Mouse (Mus musculus) lung, embryonic 15.5 days (tissue): Measurements from ENCODE around the gene Peli1. TPM values are rescaled to one million over a fixed set of nuclear protein-coding genes. Genes with fewer than 3 reads are reported as not detected.

Experiments
- ATAC-seq: fragments of 200-750 bp; cut with Nextera tagmentation; 2 replicates; pipeline ENCODE4 v1.8.0; 2017; ENCODE audit warnings: moderate number of reproducible peaks, borderline replicate concordance; ENCODE audit not compliant: low FRiP score, low TSS enrichment; ENCODE audit errors: extremely low read depth
- H3K27ac ChIP-seq: fragments of 300-500 bp; sonication (generic); 2 replicates; pipeline ENCODE4 v1.5.1; 2015; ENCODE audit warnings: moderate library complexity, mild to moderate bottlenecking, inconsistent platforms
- H3K27me3 ChIP-seq: fragments of 300-500 bp; sonication (generic); 2 replicates; pipeline ENCODE4 v1.6.1; 2015; ENCODE audit warnings: inconsistent platforms
- H3K36me3 ChIP-seq: fragments of 300-500 bp; sonication (generic); 2 replicates; pipeline ENCODE4 v1.6.1; 2015; ENCODE audit warnings: inconsistent platforms
- H3K4me1 ChIP-seq: fragments of 300-500 bp; sonication (generic); 2 replicates; pipeline ENCODE4 v1.6.1; 2015; ENCODE audit warnings: inconsistent platforms
- H3K4me2 ChIP-seq: fragments of 300-500 bp; sonication (generic); 2 replicates; pipeline ENCODE4 v1.6.1; 2015; ENCODE audit warnings: inconsistent platforms, mild to moderate bottlenecking, moderate library complexity
- H3K4me3 ChIP-seq: fragments of 300-500 bp; sonication (generic); 2 replicates; pipeline ENCODE4 v1.5.1; 2015; ENCODE audit warnings: mild to moderate bottlenecking, inconsistent platforms
- H3K9ac ChIP-seq: fragments of 300-500 bp; sonication (generic); 2 replicates; pipeline ENCODE4 v1.6.1; 2015; ENCODE audit warnings: inconsistent platforms
- H3K9me3 ChIP-seq: fragments of 300-500 bp; sonication (generic); 2 replicates; pipeline ENCODE4 v1.6.1; 2016; ENCODE audit warnings: inconsistent platforms
- WGBS: fragments of 180-500 bp; shearing (Covaris S2); methylation state at CpG from one replicate; pipeline ENCODE4 v1.1.7; 2015; 5-methylcytosine and 5-hydroxymethylcytosine counted together
- polyA plus RNA-seq: library from polyadenylated mRNA; unstranded; fragments of >200 nt; fragmentation: Nextera tagmentation; extraction: Ambion mirVana; gene quantifications from 2 replicates; pipeline ENCODE4 v1.2.1, GENCODE M21; 2015

The Peli1 gene
- polyA plus RNA-seq, 1 experiment from 2014 or later, result 55.3 TPM

GRCm38 (mm10) chr11:21062071-21062470, 29.0 kb upstream of the Peli1 start:
- Histone ChIP-seq H3K9me3 (no peaks in the 10 kb centered on the region), H3K9ac (no peak overlapping the region), H3K36me3 (no peaks in the 10 kb centered on the region), H3K4me1 (peaks cover 13% of the 10 kb centered on the region), H3K4me2 (no peak overlapping the region), H3K4me3 (no peak overlapping the region), H3K27ac (no peak overlapping the region), H3K27me3 (no peaks in the 10 kb centered on the region)
- 90% methylated on average over 2 of the region's 2 CpGs for WGBS
- ATAC-seq, result no peak

- no peaks in the 10 kb centered on the region for H3K36me3 ChIP-seq
- no peak for ATAC-seq
- peaks cover 5% of the 10 kb centered on the region; the same call in 1 of the 2 replicates for H3K4me1 ChIP-seq
- no peak overlapping the region for H3K4me2 ChIP-seq
- no peak overlapping the region for H3K9ac ChIP-seq
- no peak overlapping the region for H3K27ac ChIP-seq
- no peak overlapping the region for H3K4me3 ChIP-seq
- H3K27me3 ChIP-seq, result no peaks in the 10 kb centered on the region
- 81% methylated on average over 3 of the region's 3 CpGs for WGBS
- H3K9me3 ChIP-seq, result no peaks in the 10 kb centered on the region
Measured at GRCm38 (mm10) chr11:21063271-21063670, 27.8 kb upstream of the Peli1 start.

- Histone ChIP-seq H3K36me3 (no peaks in the 10 kb centered on the region), H3K4me3 (no peak overlapping the region), H3K9ac (no peak overlapping the region), H3K4me2 (peak overlapping the region; percentile 6), H3K4me1 (peaks cover 30% of the 10 kb centered on the region), H3K27me3 (no peaks in the 10 kb centered on the region), H3K9me3 (no peaks in the 10 kb centered on the region), H3K27ac (peak overlapping the region; percentile 82)
- WGBS, result 8% methylated on average over 2 of the region's 2 CpGs
- ATAC-seq, result peak; percentile 49; the same call in 1 of the 2 replicates
Measured at GRCm38 (mm10) chr11:21079400-21079799, 11.7 kb upstream of the Peli1 start.

- peak overlapping the region; percentile 6 for H3K4me2 ChIP-seq
- peaks cover 30% of the 10 kb centered on the region for H3K4me1 ChIP-seq
- peak overlapping the region; percentile 82 for H3K27ac ChIP-seq
- no peak overlapping the region for H3K9ac ChIP-seq
- H3K36me3 ChIP-seq, result no peaks in the 10 kb centered on the region
- no peaks in the 10 kb centered on the region for H3K9me3 ChIP-seq
- WGBS, result 15% methylated on average over 3 of the region's 3 CpGs
- no peaks in the 10 kb centered on the region for H3K27me3 ChIP-seq
- peak; percentile 70; the same call in 1 of the 2 replicates for ATAC-seq
- H3K4me3 ChIP-seq, result no peak overlapping the region
Measured at GRCm38 (mm10) chr11:21079851-21080362, 11.2 kb upstream of the Peli1 start.

GRCm38 (mm10) chr11:21081169-21081568, 9.9 kb upstream of the Peli1 start:
- ATAC-seq, result no peak
- H3K4me2 ChIP-seq, result no peak overlapping the region
- H3K9ac ChIP-seq, result no peak overlapping the region
- H3K4me3 ChIP-seq, result no peak overlapping the region
- no peaks in the 10 kb centered on the region for H3K27me3 ChIP-seq
- 83% methylated on average over 3 of the region's 3 CpGs for WGBS
- no peaks in the 10 kb centered on the region for H3K9me3 ChIP-seq
- peaks cover 30% of the 10 kb centered on the region for H3K4me1 ChIP-seq
- H3K36me3 ChIP-seq, result no peaks in the 10 kb centered on the region
- 0 out of 2 replicates have a peak overlapping the region, but pooled peaks have one; percentile 3 for H3K27ac ChIP-seq

GRCm38 (mm10) chr11:21082711-21083110, 8.4 kb upstream of the Peli1 start:
- WGBS, result 28% methylated on average over 2 of the region's 2 CpGs
- Histone ChIP-seq H3K9me3 (no peaks in the 10 kb centered on the region), H3K4me1 (peaks cover 30% of the 10 kb centered on the region), H3K27me3 (no peaks in the 10 kb centered on the region), H3K36me3 (no peaks in the 10 kb centered on the region), H3K4me3 (no peak overlapping the region), H3K4me2 (no peak overlapping the region), H3K9ac (no peak overlapping the region), H3K27ac (peak overlapping the region; percentile 31; the same call in 1 of the 2 replicates)
- ATAC-seq, result no peak

GRCm38 (mm10) chr11:21088356-21088755, 2.7 kb upstream of the Peli1 start:
- 67% methylated on average over 2 of the region's 2 CpGs for WGBS
- no peak overlapping the region for H3K4me2 ChIP-seq
- H3K27me3 ChIP-seq, result no peaks in the 10 kb centered on the region
- H3K4me1 ChIP-seq, result peaks cover 7% of the 10 kb centered on the region
- ATAC-seq, result no peak
- H3K4me3 ChIP-seq, result no peak overlapping the region
- no peaks in the 10 kb centered on the region for H3K36me3 ChIP-seq
- H3K9me3 ChIP-seq, result no peaks in the 10 kb centered on the region
- H3K27ac ChIP-seq, result no peak overlapping the region
- H3K9ac ChIP-seq, result no peak overlapping the region

GRCm38 (mm10) chr11:21089571-21089970, 1.5 kb upstream of the Peli1 start:
- no peak for ATAC-seq
- Histone ChIP-seq H3K9me3 (no peaks in the 10 kb centered on the region), H3K9ac (no peak overlapping the region), H3K4me1 (peaks cover 17% of the 10 kb centered on the region), H3K4me3 (no peak overlapping the region), H3K27ac (no peak overlapping the region), H3K27me3 (no peaks in the 10 kb centered on the region), H3K36me3 (no peaks in the 10 kb centered on the region), H3K4me2 (no peak overlapping the region)
- WGBS, result 24% methylated on average over 4 of the region's 4 CpGs

GRCm38 (mm10) chr11:21091428-21092405, 626 bp downstream of the Peli1 start:
- Histone ChIP-seq H3K9me3 (no peaks in the 10 kb centered on the region), H3K4me1 (peaks cover 17% of the 10 kb centered on the region), H3K27ac (peak overlapping the region; percentile 100), H3K4me2 (peak overlapping the region; percentile 53), H3K27me3 (no peaks in the 10 kb centered on the region), H3K9ac (peak overlapping the region; percentile 99), H3K4me3 (peak overlapping the region; percentile 93), H3K36me3 (no peaks in the 10 kb centered on the region)
- ATAC-seq, result peak; percentile 56
- WGBS, result under 1% methylated on average over 99 of the region's 99 CpGs

GRCm38 (mm10) chr11:21092621-21093020, 1.5 kb downstream of the Peli1 start:
- no peaks in the 10 kb centered on the region for H3K36me3 ChIP-seq
- H3K9ac ChIP-seq, result peak overlapping the region; percentile 99
- peak overlapping the region; percentile 93 for H3K4me3 ChIP-seq
- ATAC-seq, result no peak
- H3K4me1 ChIP-seq, result peaks cover 17% of the 10 kb centered on the region
- H3K27me3 ChIP-seq, result no peaks in the 10 kb centered on the region
- peak overlapping the region; percentile 53 for H3K4me2 ChIP-seq
- H3K27ac ChIP-seq, result no peak overlapping the region
- no peaks in the 10 kb centered on the region for H3K9me3 ChIP-seq
- 6% methylated on average over 7 of the region's 7 CpGs for WGBS

GRCm38 (mm10) chr11:21093081-21093815, 2.2 kb downstream of the Peli1 start:
- Histone ChIP-seq H3K4me1 (peaks cover 18% of the 10 kb centered on the region), H3K9me3 (no peaks in the 10 kb centered on the region), H3K9ac (0 out of 2 replicates have a peak overlapping the region, but pooled peaks have one; percentile 0), H3K36me3 (no peaks in the 10 kb centered on the region), H3K27me3 (no peaks in the 10 kb centered on the region), H3K27ac (peak overlapping the region; percentile 21; the same call in 1 of the 2 replicates), H3K4me2 (peak overlapping the region; percentile 49), H3K4me3 (peak overlapping the region; percentile 28)
- no peak for ATAC-seq
- 28% methylated on average over 3 of the region's 3 CpGs for WGBS
